Mouse (Mus musculus) midbrain, embryonic 11.5 days (tissue): ENCODE results near the gene Rell1. TPM values are rescaled to one million over a fixed set of nuclear protein-coding genes. Genes with fewer than 3 reads are reported as not detected.

Experiments used
- ATAC-seq: fragments of 200-750 bp; cut with Nextera tagmentation; 2 replicates; pipeline ENCODE4 v1.8.0; 2017; ENCODE audit warnings: moderate TSS enrichment, moderate library complexity; ENCODE audit not compliant: low FRiP score
- DNase-seq: peaks from one replicate; pipeline ENCODE4 v3.0.0; 2015; ENCODE audit warnings: low spot score; ENCODE audit errors: missing footprints
- H3K27ac ChIP-seq: fragments of 300-500 bp; sonication (generic); 2 replicates; pipeline ENCODE4 v1.5.1; 2014; ENCODE audit warnings: low read depth, low read length
- H3K27me3 ChIP-seq: fragments of 300-500 bp; sonication (generic); 2 replicates; pipeline ENCODE4 v1.6.1; 2014; ENCODE audit warnings: mild to moderate bottlenecking, low read length, moderate library complexity, mixed read lengths; ENCODE audit not compliant: control insufficient read depth, insufficient read depth
- H3K36me3 ChIP-seq: fragments of 300-500 bp; sonication (generic); 2 replicates; pipeline ENCODE4 v1.6.1; 2014; ENCODE audit warnings: mild to moderate bottlenecking, low read length, moderate library complexity, mixed read lengths; ENCODE audit not compliant: control insufficient read depth, insufficient read depth
- H3K4me1 ChIP-seq: fragments of 300-500 bp; sonication (generic); 2 replicates; pipeline ENCODE4 v1.6.1; 2014; ENCODE audit warnings: low read length; ENCODE audit not compliant: control insufficient read depth, insufficient read depth
- H3K4me2 ChIP-seq: fragments of 300-500 bp; sonication (generic); 2 replicates; pipeline ENCODE4 v1.6.1; 2014; ENCODE audit warnings: mild to moderate bottlenecking, moderate library complexity
- H3K4me3 ChIP-seq: fragments of 300-500 bp; sonication (generic); 2 replicates; pipeline ENCODE4 v1.5.1; 2014; ENCODE audit warnings: low read depth, low read length
- H3K9ac ChIP-seq: fragments of 300-500 bp; sonication (generic); 2 replicates; pipeline ENCODE4 v1.6.1; 2014; ENCODE audit warnings: low read length
- H3K9me3 ChIP-seq: fragments of 300-500 bp; sonication (generic); 2 replicates; pipeline ENCODE4 v1.6.1; 2016; ENCODE audit warnings: low read length; ENCODE audit not compliant: control insufficient read depth
- WGBS: fragments of 180-500 bp; shearing (Covaris S2); extraction: QIAGEN DNeasy Blood & Tissue Kit; methylation state at CpG from one replicate; pipeline ENCODE4 v1.1.7; 2014; 5-methylcytosine and 5-hydroxymethylcytosine counted together
- polyA plus RNA-seq: library from polyadenylated mRNA; unstranded; fragments of >200 nt; fragmentation: Nextera tagmentation; extraction: Ambion mirVana; gene quantifications from 2 replicates; pipeline ENCODE4 v1.2.1, GENCODE M21; 2014

Rell1 gene
- polyA plus RNA-seq, 1 experiment from 2014 or later, result 8.4 TPM

GRCm38 (mm10) chr5:63938575-63938974, 30.1 kb downstream of the Rell1 start:
- Histone ChIP-seq H3K4me2 (no peak overlapping the region), H3K4me3 (no peak overlapping the region), H3K27ac (no peak overlapping the region), H3K27me3 (no peaks in the 10 kb centered on the region), H3K9me3 (no peaks in the 10 kb centered on the region), H3K9ac (no peak overlapping the region), H3K4me1 (no peaks in the 10 kb centered on the region), H3K36me3 (no peaks in the 10 kb centered on the region; the same call in 1 of the 2 replicates)
- DNase-seq, result no peak
- 75% methylated on average over 4 of the region's 4 CpGs for WGBS
- ATAC-seq, result no peak

DNA sequence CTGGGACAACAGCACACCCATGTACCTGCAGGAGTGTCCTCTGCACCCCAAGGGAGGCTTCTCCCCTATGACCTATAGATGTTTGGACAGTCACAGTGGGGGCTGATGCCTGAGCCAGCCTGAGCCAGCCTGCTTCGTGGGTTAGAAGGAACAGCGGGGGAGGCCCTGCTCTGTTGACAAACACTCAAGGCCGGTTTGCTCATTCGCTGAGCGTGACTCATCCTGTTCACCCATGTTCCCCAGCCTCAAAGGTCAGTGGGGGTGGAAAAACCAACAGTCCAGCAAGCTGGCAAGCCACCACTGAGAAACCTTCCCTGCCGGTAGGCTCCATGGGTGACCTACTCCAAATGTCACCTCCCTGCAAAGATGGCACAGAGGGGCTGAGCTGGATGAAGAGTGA, 32.0 kb downstream of the Rell1 start:
- WGBS, result 62% methylated on average over 6 of the region's 6 CpGs
- Histone ChIP-seq H3K27ac (no peak overlapping the region), H3K4me3 (no peak overlapping the region), H3K36me3 (no peaks in the 10 kb centered on the region; the same call in 1 of the 2 replicates), H3K4me1 (no peaks in the 10 kb centered on the region), H3K27me3 (no peaks in the 10 kb centered on the region), H3K9me3 (no peaks in the 10 kb centered on the region), H3K9ac (no peak overlapping the region), H3K4me2 (no peak overlapping the region)
- DNase-seq (no peak), ATAC-seq (no peak)

DNA sequence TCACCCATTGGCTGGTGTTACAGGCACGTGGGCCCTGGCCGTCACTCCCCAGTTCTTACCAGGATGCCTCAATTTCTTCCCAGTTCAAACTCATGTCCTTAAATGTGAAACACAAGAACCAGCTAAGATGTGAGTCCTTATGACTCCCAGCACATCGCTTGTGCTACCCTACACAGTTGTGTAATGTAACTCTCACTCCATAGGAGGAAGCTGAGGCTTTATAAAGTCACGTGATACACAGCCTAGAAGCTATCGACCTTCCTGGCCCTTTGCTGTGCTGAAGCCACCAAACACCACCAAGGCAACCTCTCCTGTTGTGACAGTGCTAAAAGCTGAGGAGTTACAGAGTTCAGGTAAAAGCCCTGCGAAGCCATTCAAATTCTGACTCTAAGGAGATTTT, 33.1 kb downstream of the Rell1 start:
- Histone ChIP-seq H3K4me3 (no peak overlapping the region), H3K27ac (no peak overlapping the region), H3K4me1 (no peaks in the 10 kb centered on the region), H3K4me2 (no peak overlapping the region), H3K9ac (no peak overlapping the region), H3K9me3 (no peaks in the 10 kb centered on the region), H3K27me3 (no peaks in the 10 kb centered on the region), H3K36me3 (no peaks in the 10 kb centered on the region)
- no peak for DNase-seq
- no peak for ATAC-seq
- WGBS, result 91% methylated on average over 6 of the region's 6 CpGs

- no peak overlapping the region for H3K4me2 ChIP-seq
- H3K36me3 ChIP-seq, result no peaks in the 10 kb centered on the region
- ATAC-seq (no peak), DNase-seq (no peak)
- H3K27ac ChIP-seq, result no peak overlapping the region
- H3K27me3 ChIP-seq, result no peaks in the 10 kb centered on the region
- WGBS, result 47% methylated on average over 10 of the region's 10 CpGs
- no peaks in the 10 kb centered on the region for H3K9me3 ChIP-seq
- no peak overlapping the region for H3K4me3 ChIP-seq
- no peak overlapping the region for H3K9ac ChIP-seq
- H3K4me1 ChIP-seq, result no peaks in the 10 kb centered on the region
These were observed 35.9 kb downstream of the Rell1 start for GRCm38 (mm10) chr5:63932829-63933228.

DNA sequence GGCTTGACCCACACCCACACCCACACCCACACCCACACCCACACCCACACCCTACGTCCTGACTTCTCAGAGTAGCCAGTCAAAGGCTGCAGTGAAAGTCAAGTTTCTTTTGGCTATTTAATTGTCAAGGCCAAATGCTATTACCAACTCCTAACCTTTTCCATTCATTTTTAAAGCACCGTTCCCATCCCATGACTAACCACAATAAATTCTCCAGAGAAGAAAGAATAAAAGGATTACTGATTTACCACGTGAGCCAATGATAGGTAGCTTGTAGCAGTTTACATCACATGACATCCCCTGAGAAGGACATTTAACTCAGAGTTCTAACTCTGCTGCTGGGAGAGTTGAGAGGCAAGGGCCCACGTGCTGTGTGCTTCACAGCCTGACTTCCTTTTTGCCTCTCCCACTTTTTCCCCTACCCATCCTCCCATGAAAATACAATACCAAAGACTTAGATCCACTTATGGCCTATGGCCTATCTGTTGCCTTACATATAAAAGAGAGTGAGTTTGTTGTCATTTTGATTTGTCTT, 37.8 kb downstream of the Rell1 start:
- 74% methylated on average over 4 of the region's 4 CpGs for WGBS
- no peak overlapping the region for H3K4me3 ChIP-seq
- no peaks in the 10 kb centered on the region for H3K27me3 ChIP-seq
- DNase-seq (no peak), ATAC-seq (no peak)
- no peaks in the 10 kb centered on the region for H3K4me1 ChIP-seq
- H3K9ac ChIP-seq, result no peak overlapping the region
- H3K4me2 ChIP-seq, result no peak overlapping the region
- no peaks in the 10 kb centered on the region for H3K36me3 ChIP-seq
- no peak overlapping the region for H3K27ac ChIP-seq
- H3K9me3 ChIP-seq, result no peaks in the 10 kb centered on the region

DNA sequence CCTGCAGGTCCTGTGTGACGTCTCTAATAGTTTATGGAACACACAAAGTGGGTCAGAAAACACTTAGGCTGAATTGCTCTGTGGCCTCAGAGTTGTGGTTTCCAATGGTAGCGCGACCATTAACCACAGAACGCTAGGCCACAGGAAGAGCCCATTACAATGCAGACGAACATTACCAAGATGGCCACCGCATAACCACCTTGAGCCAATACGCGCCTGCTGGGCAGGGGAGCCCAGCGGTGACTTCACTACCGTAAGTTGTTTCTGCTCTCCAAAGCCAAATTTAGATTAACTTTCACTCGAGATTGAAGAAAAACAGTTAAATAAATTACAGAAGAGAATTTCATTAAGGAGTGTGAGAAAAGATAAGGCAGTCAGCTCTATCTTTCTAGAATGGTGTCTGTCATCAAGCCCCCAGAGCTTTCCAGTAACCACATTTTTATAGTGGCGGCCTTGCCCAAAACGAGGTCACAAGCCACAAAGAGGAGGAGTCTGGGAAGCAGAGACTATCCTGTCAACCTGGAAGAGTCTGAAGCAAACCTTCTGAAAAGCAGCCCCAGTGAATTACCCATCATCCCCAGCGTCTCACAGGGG, 43.6 kb downstream of the Rell1 start:
- ATAC-seq (no peak), DNase-seq (no peak)
- peaks cover 2% of the 10 kb centered on the region; the same call in 1 of the 2 replicates for H3K36me3 ChIP-seq
- H3K27me3 ChIP-seq, result no peaks in the 10 kb centered on the region
- no peak overlapping the region for H3K4me2 ChIP-seq
- no peak overlapping the region for H3K9ac ChIP-seq
- no peak overlapping the region for H3K27ac ChIP-seq
- H3K4me3 ChIP-seq, result no peak overlapping the region
- H3K4me1 ChIP-seq, result no peaks in the 10 kb centered on the region
- 92% methylated on average over 14 of the region's 14 CpGs for whole genome bisulfite sequencing
- H3K9me3 ChIP-seq, result no peaks in the 10 kb centered on the region

- Histone ChIP-seq H3K9ac (no peak overlapping the region), H3K36me3 (peaks cover 2% of the 10 kb centered on the region; the same call in 1 of the 2 replicates), H3K27ac (no peak overlapping the region), H3K9me3 (no peaks in the 10 kb centered on the region), H3K27me3 (no peaks in the 10 kb centered on the region), H3K4me1 (no peaks in the 10 kb centered on the region), H3K4me3 (no peak overlapping the region), H3K4me2 (no peak overlapping the region)
- no peak for DNase-seq
- no peak for ATAC-seq
- WGBS, result 85% methylated on average over 13 of the region's 13 CpGs
These were observed 45.2 kb downstream of the Rell1 start for GRCm38 (mm10) chr5:63923305-63924025.

- H3K36me3 ChIP-seq, result no peaks in the 10 kb centered on the region; the same call in 1 of the 2 replicates
- ATAC-seq, result no peak
- no peak overlapping the region for H3K4me2 ChIP-seq
- no peak overlapping the region for H3K4me3 ChIP-seq
- H3K9me3 ChIP-seq, result no peaks in the 10 kb centered on the region
- DNase-seq, result no peak
- no peaks in the 10 kb centered on the region for H3K4me1 ChIP-seq
- no peak overlapping the region for H3K27ac ChIP-seq
- no peaks in the 10 kb centered on the region for H3K27me3 ChIP-seq
- 80% methylated on average over 4 of the region's 4 CpGs for WGBS
- no peak overlapping the region for H3K9ac ChIP-seq
These were observed 50.5 kb downstream of the Rell1 start for GRCm38 (mm10) chr5:63918201-63918600.

DNA sequence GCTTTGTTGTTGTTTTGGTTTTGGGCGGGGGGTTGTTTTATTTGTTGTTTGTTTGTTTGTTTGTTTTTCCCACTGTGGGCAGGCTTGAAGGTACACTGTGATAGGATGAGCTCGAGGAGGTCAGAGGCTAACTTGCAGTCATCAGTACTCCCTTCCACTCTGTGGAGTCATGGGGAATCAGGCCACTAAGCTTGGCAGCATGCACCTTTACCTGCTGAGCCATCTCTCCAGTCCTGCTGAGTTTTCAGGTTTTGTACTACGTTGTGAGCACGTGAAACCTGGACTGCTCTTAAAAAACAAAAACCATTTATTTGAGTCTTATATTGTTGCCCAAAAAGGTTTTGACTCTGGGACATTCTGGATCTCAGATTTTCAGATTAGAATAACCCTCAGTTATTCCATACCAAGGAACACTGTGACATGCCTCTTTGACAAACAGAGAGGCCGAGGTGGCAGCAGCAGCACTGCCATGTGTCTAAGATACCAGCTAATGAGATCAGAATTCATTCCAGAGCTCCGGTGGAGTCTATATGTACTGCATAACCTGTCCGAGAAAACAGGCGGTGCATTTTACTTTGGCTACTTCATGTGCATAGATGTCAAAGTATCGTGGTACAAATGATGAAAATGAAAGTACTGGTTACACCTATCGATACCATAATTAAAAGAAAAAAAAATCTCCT, 52.1 kb downstream of the Rell1 start:
- H3K27me3 ChIP-seq, result no peaks in the 10 kb centered on the region
- no peaks in the 10 kb centered on the region for H3K4me1 ChIP-seq
- DNase-seq, result no peak
- H3K9me3 ChIP-seq, result no peaks in the 10 kb centered on the region
- no peaks in the 10 kb centered on the region for H3K36me3 ChIP-seq
- no peak for ATAC-seq
- 88% methylated on average over 10 of the region's 10 CpGs for WGBS
- no peak overlapping the region for H3K27ac ChIP-seq
- H3K4me2 ChIP-seq, result no peak overlapping the region
- no peak overlapping the region for H3K9ac ChIP-seq
- no peak overlapping the region for H3K4me3 ChIP-seq
